Mouse (Mus musculus): ENCODE measurements at regions not wholly inside any gene's neighbourhood (a gene's known extent, or its start where the extent isn't known, plus 50 kb on each side); places are given as distances from the start of the nearest gene placed in this dataset.
"Not testable (repeated sequence)": the region's sequence is repeated elsewhere in the genome, so short reads cannot be mapped to it uniquely, and the experiment has no call there.

DNA sequence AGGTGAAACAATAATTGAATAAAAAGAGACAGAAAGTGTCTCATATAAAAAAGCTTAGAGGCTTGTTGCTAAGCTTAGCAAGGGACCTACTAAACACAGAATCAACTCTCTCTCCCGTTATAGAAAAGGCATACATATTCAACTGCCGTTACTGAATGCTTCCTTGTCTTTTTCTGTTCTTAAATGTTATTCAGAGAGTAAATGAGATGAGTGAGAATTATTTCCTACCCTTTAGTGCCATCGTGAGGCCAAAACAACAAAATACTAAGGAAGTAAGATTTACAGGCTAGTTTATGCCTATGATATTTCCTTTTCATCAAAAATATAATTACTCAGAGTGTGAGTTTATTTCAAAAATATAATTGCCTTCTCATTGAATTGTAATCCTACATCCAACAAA is 686.6 kb upstream of the 1700008P02Rik start:
- DNase-seq (ENCODE audit: low spot score in 2 of 2), result peak in 1 of 2 experiments; percentile 22

DNA sequence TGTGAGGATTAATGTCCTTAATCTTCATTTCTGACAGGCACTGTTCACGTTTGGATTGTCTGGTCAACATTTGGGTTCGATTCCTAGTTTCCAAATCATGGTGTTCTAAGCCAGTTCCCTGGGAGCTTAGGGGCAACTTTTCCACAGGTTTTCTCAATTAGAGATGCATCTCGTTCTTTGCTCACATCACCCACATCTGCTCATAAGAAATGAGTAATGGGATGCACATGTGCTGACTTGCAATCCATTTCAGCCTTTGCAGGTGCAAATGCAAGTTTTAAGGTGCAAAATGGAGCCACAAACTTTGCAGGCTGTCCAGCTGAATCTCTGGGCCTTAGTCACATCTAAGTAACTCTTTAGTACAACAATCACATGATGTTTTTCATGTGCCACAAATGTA is 678.3 kb upstream of the 1700008P02Rik start:
- no peak for DNase-seq (ENCODE audit: low spot score in 2 of 2)

DNA sequence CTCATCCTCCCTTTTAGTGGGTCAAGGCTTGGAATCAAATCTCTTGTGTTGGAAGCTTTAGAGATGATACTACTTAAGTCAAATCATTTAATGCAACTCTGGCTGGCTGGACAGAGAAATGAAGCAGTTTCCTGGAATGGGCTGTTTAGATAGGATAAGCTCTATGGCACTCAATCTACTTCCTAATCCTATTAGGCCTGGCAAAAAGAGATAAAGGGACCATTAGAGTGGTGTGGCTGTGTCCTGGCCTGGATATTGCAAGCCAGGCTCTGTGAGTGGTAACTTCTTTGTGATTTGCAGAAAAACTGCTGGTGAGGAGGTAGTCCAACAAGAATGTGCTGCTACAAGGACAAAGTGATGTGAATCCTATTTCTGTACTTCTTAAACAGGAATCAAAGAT is 670.8 kb upstream of the 1700008P02Rik start:
- no peak for DNase-seq (ENCODE audit: low spot score in 2 of 2)

DNA sequence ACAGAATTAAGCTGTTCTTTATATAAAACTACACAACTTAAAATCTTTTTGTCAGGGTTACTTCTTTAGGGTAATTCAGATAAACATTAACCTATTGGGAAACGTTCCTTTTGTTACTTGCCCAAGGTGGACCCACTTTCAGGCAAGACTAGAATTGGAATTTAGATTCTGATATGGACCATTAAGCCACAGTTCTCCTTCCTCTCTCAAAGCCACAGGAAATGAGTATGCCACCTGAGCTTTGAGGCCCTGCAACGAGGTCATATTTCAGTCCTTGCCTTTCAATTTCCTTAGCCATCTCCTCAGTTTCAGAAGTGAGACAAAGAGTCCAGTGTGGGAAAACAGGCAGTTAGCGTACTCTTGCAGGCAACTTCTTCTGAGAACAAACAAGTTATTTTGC is 637.3 kb upstream of the 1700008P02Rik start:
- no peak for DNase-seq (ENCODE audit: low spot score in 2 of 2)

DNA sequence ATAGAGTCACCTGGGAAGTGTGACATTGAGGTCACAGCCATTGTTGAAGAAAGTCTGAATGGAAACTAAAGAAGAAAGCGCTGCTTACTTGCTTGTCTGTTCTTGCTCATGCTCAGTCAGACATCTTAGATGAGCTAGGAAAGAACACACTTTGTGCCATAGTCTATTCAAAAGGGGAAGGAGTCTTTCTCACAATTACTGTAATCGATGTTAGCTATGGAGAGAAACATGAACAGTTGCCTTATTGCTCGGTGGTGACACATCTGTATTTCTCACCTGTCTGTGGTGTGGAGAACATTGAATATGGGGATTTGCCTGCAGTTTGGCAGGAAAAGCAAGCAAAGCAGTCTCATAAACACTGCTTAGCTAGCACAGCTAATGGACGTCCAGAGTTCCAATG is 628.1 kb upstream of the 1700008P02Rik start:
- DNase-seq (ENCODE audit: low spot score in 2 of 2), result no peak

DNA sequence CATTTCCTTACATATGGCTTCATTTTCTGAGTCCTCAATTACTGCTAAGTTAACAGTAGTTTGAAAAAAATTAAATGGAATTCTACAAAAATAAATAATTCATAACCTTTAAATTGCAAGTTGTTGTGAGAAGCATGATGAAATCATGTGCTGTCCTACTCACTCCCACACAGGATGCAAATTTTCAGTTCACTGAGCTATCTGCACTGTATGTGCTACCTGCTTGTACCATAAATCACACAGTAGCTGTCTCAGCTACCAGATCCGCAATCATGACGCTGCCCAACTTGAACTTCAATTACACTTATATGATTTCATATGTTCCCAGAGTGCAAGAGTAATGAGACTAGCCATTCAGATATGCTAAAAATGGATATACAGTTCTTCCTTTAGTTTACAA is 609.5 kb upstream of the 1700008P02Rik start:
- peak in 1 of 2 experiments; percentile 18 for DNase-seq (ENCODE audit: low spot score in 2 of 2)

DNA sequence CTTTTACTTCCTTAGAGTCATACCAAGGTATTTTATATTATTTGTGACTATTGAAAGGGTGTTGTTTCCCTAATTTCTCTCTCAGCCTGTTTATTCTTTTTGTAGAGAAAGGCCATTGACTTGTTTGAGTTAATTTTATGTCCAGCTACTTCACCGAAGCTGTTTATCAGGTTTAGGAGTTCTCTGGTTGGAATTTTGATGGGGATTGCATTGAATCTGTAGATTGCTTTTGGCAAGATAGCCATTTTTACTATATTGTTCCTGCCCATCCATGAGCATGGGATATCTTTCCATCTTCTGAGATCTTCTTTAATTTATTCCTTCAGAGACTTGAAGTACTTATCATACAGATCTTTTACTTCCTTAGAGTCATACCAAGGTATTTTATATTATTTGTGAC is 568.3 kb upstream of the 1700008P02Rik start:
- DNase-seq (ENCODE audit: low spot score in 2 of 2), result not testable (repeated sequence)

DNA sequence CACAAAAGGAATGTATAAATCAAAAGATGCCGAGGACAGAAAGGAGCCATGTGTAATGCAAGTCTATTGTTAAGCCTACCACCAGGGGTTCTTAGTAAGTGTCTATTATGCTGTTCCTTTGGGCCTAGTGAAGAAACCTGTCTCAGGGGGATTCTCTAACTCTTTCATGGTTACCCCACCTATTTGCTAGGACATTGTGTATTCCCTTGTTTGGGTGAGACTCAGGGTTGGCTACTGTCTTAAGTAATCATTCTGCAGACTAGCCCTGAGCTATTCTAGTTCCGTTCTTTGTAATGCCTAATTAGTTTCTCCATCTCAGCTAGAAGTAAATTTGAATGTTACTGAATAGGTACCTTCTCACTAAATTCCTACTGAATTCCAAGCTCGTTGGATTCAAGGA is 546.4 kb upstream of the 1700008P02Rik start:
- no peak for DNase-seq (ENCODE audit: low spot score in 2 of 2)

DNA sequence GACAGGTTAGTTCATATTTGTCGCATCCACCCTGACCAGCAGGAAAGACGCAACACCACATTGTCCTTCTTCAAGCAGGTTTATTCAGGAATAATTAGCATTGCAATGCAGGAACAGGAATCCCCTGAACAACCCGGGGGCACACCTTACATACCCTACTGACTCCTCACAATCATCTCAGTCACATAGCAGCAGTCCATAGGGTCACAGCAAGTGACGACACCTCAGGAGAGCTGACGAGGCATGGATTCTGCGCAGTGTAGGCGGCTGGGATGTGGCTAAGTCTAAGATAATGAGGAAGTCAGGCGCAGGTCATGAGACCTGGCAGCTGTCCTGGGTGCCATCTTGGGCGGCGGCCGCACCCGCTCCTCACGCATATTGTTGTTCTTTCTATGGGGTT is 518.8 kb upstream of the 1700008P02Rik start:
- no peak for DNase-seq (ENCODE audit: low spot score in 2 of 2)

DNA sequence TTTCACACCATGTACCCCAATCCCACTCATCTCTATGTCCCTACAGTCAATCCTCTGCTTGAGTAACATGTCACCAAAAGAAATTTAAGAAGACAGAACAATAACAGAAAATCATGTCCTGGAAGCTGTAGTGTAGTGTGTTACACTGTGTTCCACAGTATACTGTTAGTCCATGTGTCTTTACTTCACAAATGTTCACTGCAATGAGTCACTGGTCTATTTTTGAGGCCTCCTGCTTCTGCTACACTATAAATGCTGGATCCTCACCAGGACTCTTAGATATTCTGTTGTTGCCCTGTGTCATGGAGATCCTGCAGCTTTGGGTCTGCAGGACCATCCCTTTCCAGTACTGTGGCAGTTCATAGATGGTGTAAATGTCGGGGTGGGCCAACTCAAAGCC is 514.5 kb upstream of the 1700008P02Rik start:
- no peak for DNase-seq (ENCODE audit: low spot score in 2 of 2)

Measured in right cerebral cortex, postnatal 10 days (tissue).